Mouse (Mus musculus) embryonic facial prominence, embryonic 15.5 days (tissue): ENCODE measurements at regions not wholly inside any gene's neighbourhood (a gene's known extent, or its start where the extent isn't known, plus 50 kb on each side); places are given as distances from the start of the nearest gene placed in this dataset.

Experiments used
- ATAC-seq: fragments of 200-750 bp; cut with Nextera tagmentation; 2 replicates; pipeline ENCODE4 v1.8.0; 2017; ENCODE audit warnings: low read depth, moderate TSS enrichment; ENCODE audit not compliant: insufficient number of reproducible peaks, low FRiP score, low TSS enrichment
- H3K27ac ChIP-seq: fragments of 300-500 bp; sonication (generic); replicated peaks from 2 replicates; pipeline ENCODE4 v1.5.1; 2015; ENCODE audit warnings: mild to moderate bottlenecking, inconsistent platforms
- H3K27me3 ChIP-seq: fragments of 300-500 bp; sonication (generic); 2 replicates; pipeline ENCODE4 v1.6.1; 2015; ENCODE audit warnings: inconsistent platforms
- H3K36me3 ChIP-seq: fragments of 300-500 bp; sonication (generic); 2 replicates; pipeline ENCODE4 v1.6.1; 2015; ENCODE audit warnings: mild to moderate bottlenecking, inconsistent platforms
- H3K4me1 ChIP-seq: fragments of 300-500 bp; sonication (generic); 2 replicates; pipeline ENCODE4 v1.6.1; 2015; ENCODE audit warnings: inconsistent platforms
- H3K4me2 ChIP-seq: fragments of 300-500 bp; sonication (generic); replicated peaks from 2 replicates; pipeline ENCODE4 v1.6.1; 2015; ENCODE audit warnings: mild to moderate bottlenecking, inconsistent platforms
- H3K4me3 ChIP-seq: fragments of 300-500 bp; sonication (generic); replicated peaks from 2 replicates; pipeline ENCODE4 v1.5.1; 2015; ENCODE audit warnings: mild to moderate bottlenecking, inconsistent platforms
- H3K9ac ChIP-seq: fragments of 300-500 bp; sonication (generic); 2 replicates; pipeline ENCODE4 v1.6.1; 2015; ENCODE audit warnings: inconsistent platforms
- H3K9me3 ChIP-seq: fragments of 300-500 bp; sonication (generic); replicated peaks from 2 replicates; pipeline ENCODE4 v1.6.1; 2016; ENCODE audit warnings: inconsistent platforms
- WGBS: fragments of 180-500 bp; shearing (Covaris S2); methylation state at CpG from one replicate; pipeline ENCODE4 v1.1.7; 2015; 5-methylcytosine and 5-hydroxymethylcytosine counted together

DNA sequence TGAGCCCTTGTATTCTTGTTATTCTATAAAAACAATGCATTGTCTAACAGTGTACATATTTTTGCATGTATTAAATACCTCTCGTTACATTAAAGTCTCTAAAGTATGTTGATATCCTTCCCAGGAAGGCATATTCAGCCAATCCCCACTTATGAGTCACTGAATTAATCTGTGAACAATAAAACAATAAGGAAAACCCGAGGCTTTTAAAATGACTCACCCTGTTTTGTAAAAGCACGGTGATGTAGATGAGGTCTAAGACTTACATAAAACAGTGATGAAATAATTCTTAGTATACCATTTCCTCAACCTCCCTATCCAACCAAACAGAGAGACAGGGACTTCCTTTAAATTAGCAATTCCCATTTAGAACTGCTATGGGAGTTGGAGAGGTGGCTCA lies 95.8 kb downstream of the Asb7 start:
- 51% methylated on average over 3 of the region's 3 CpGs for WGBS
- H3K9ac ChIP-seq = no peak overlapping the region
- no peaks in the 10 kb centered on the region for H3K4me1 ChIP-seq
- ATAC-seq = no peak
- no peaks in the 10 kb centered on the region for H3K27me3 ChIP-seq
- H3K4me3 ChIP-seq = no peak overlapping the region
- no peaks in the 10 kb centered on the region for H3K36me3 ChIP-seq
- H3K9me3 ChIP-seq = no peaks in the 10 kb centered on the region
- no peak overlapping the region for H3K4me2 ChIP-seq
- H3K27ac ChIP-seq = no peak overlapping the region

DNA sequence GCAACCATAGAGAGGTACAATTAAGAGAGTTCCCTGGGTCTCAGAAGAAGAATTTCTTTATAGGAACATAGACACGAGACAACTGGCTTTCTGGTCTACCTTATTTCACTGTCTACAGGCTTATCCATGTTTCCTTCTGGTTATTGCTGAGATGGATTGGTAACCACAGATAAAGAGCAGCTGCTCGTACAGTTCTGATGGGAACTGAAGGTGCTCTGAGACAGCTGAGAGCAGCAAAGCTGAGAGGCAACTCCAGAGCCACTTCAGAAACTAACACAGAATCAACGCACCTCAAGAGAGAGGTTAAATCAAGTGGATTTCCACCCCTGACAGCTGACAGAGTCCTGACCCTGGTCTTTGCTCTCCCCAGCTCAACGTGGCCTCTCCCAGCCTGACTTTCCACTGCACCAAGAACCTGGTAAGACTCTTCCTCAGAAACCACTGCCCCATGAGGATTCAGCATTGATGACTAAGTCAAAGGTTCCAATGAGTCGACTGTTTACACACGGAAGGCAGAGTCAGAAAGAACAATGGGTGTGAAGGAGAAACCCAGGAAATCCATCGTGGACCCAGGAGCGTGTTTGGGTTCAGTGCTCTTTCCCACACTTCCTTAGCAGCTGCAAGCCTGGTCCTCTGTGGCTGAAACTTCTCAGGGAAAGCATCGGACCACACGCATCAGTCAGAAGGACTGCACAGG lies 97.7 kb downstream of the Asb7 start:
- H3K4me2 ChIP-seq = no peak overlapping the region
- no peaks in the 10 kb centered on the region for H3K36me3 ChIP-seq
- H3K27me3 ChIP-seq = no peaks in the 10 kb centered on the region
- no peak overlapping the region for H3K27ac ChIP-seq
- ATAC-seq = no peak
- H3K4me3 ChIP-seq = no peak overlapping the region
- no peaks in the 10 kb centered on the region for H3K4me1 ChIP-seq
- 83% methylated on average over 10 of the region's 10 CpGs for WGBS
- no peak overlapping the region for H3K9ac ChIP-seq
- no peaks in the 10 kb centered on the region for H3K9me3 ChIP-seq

GRCm38 (mm10) chr7:66586511-66586910 lies 102.9 kb downstream of the Asb7 start:
- Histone ChIP-seq H3K9me3 (no peaks in the 10 kb centered on the region), H3K27me3 (no peaks in the 10 kb centered on the region), H3K4me2 (no peak overlapping the region), H3K27ac (no peak overlapping the region), H3K4me3 (no peak overlapping the region), H3K4me1 (no peaks in the 10 kb centered on the region), H3K9ac (no peak overlapping the region), H3K36me3 (no peaks in the 10 kb centered on the region)
- ATAC-seq = no peak
- 87% methylated on average over 1 of the region's 1 CpGs for WGBS

DNA sequence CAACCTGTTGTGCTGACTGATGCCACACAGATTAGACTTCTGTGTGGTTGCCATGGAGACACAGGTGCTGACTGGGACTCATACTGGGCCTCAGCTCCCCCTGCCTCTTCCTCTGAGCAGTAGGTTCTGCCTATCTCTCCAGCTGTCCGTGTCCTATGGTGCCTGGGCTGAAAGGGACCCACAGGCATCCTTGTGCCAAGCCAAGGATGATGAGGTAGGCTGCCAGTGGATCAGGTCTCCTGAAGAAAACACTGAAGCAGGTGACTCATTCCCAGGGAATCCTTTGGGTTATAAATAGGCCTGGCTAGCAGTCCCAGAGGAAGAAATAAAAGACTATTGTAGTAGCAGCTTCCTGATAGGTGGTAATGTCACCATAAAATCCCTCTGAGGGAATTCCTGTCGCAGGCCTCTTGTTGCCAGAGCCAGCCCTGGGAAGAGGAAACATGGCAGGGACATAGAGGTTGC lies 108.7 kb downstream of the Asb7 start:
- Histone ChIP-seq H3K4me2 (no peak overlapping the region), H3K9ac (no peak overlapping the region), H3K27ac (no peak overlapping the region), H3K4me3 (no peak overlapping the region), H3K36me3 (no peaks in the 10 kb centered on the region), H3K4me1 (no peaks in the 10 kb centered on the region), H3K9me3 (no peaks in the 10 kb centered on the region), H3K27me3 (no peaks in the 10 kb centered on the region)
- WGBS = 35% methylated on average over 2 of the region's 2 CpGs
- ATAC-seq = no peak

- no peaks in the 10 kb centered on the region for H3K27me3 ChIP-seq
- H3K9ac ChIP-seq = no peak overlapping the region
- H3K4me3 ChIP-seq = no peak overlapping the region
- H3K36me3 ChIP-seq = no peaks in the 10 kb centered on the region
- 82% methylated on average over 7 of the region's 7 CpGs for WGBS
- no peak overlapping the region for H3K27ac ChIP-seq
- no peaks in the 10 kb centered on the region for H3K4me1 ChIP-seq
- no peak for ATAC-seq
- H3K4me2 ChIP-seq = no peak overlapping the region
- H3K9me3 ChIP-seq = no peaks in the 10 kb centered on the region
Observed at GRCm38 (mm10) chr7:66576261-66576660, 113.1 kb downstream of the Asb7 start.

- Histone ChIP-seq H3K9ac (no peak overlapping the region), H3K27me3 (no peaks in the 10 kb centered on the region), H3K4me3 (no peak overlapping the region), H3K36me3 (no peaks in the 10 kb centered on the region), H3K4me2 (no peak overlapping the region), H3K27ac (no peak overlapping the region), H3K4me1 (no peaks in the 10 kb centered on the region), H3K9me3 (no peaks in the 10 kb centered on the region)
- no peak for ATAC-seq
- whole genome bisulfite sequencing = 63% methylated on average over 5 of the region's 5 CpGs
Observed at GRCm38 (mm10) chr7:66571451-66571850, 117.9 kb downstream of the Asb7 start.

GRCm38 (mm10) chr7:66547694-66548093 lies 120.4 kb upstream of the Aldh1a3 start:
- ATAC-seq = no peak
- no peak overlapping the region for H3K9ac ChIP-seq
- no peak overlapping the region for H3K27ac ChIP-seq
- no peaks in the 10 kb centered on the region for H3K27me3 ChIP-seq
- H3K4me2 ChIP-seq = no peak overlapping the region
- H3K36me3 ChIP-seq = no peaks in the 10 kb centered on the region
- H3K4me3 ChIP-seq = no peak overlapping the region
- WGBS = 68% methylated on average over 11 of the region's 11 CpGs
- H3K9me3 ChIP-seq = no peaks in the 10 kb centered on the region
- H3K4me1 ChIP-seq = peaks cover 6% of the 10 kb centered on the region; the same call in 1 of the 2 replicates

DNA sequence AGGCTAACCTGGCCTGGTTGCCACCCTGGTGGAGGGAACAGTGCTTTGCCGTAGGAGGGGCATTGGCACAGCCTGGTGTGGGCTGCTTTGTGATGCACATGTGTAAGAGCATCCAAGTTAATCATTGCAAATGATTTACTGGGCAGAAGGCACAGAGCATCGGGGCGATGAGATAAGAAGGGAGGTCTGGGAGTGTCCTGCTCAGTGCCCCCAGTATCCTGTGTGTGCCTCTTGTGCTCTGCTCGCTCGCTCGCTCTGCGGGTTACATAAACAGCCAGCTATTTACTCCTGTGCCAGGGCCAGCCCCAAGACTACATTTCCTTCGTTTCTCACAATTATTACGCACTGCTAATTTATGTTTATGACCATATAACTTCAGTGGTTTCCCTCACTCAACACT lies 117.9 kb upstream of the Aldh1a3 start:
- H3K4me2 ChIP-seq = no peak overlapping the region
- H3K27ac ChIP-seq = peak overlapping the region; percentile 48; the same call in 1 of the 2 replicates
- peaks cover 6% of the 10 kb centered on the region; the same call in 1 of the 2 replicates for H3K4me1 ChIP-seq
- H3K36me3 ChIP-seq = no peaks in the 10 kb centered on the region
- H3K27me3 ChIP-seq = no peaks in the 10 kb centered on the region
- H3K9ac ChIP-seq = no peak overlapping the region
- no peak for ATAC-seq
- H3K9me3 ChIP-seq = no peaks in the 10 kb centered on the region
- H3K4me3 ChIP-seq = no peak overlapping the region
- 66% methylated on average over 9 of the region's 9 CpGs for WGBS

DNA sequence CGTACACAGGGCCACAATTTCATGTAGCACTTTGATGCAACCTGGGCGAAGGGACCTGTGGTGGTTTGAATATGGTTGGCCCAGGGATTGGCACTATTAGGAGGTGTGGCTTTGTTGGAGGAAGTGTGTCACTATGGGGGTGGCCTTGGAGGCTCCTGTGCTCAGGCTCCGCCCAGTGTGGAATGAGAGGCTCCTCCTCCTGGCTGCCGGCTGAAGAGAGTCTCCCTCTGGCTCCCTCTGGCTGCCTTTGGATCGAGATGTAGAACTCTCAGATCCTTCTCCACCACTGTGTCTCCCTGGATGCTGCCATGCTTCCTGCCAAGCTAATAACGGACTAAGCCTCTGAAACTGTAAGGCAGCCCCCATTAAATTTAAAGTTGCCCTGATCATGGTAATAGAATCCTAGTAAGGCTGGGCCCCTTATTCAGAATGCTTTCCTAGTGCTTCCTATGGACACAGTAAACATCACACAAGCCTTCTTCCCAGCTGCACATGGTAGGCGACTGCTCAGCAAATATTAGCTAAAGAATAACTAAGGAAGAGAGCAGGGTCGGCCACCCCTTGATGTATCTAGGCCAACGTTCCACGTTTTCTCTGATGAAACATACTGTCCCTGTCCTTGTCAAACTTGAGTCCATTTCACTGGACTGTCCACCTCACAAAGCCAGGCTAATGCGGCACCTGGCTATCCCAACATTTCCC lies 117.2 kb upstream of the Aldh1a3 start:
- Histone ChIP-seq H3K4me3 (no peak overlapping the region), H3K9me3 (no peaks in the 10 kb centered on the region)
- 81% methylated on average over 11 of the region's 11 CpGs for WGBS

DNA sequence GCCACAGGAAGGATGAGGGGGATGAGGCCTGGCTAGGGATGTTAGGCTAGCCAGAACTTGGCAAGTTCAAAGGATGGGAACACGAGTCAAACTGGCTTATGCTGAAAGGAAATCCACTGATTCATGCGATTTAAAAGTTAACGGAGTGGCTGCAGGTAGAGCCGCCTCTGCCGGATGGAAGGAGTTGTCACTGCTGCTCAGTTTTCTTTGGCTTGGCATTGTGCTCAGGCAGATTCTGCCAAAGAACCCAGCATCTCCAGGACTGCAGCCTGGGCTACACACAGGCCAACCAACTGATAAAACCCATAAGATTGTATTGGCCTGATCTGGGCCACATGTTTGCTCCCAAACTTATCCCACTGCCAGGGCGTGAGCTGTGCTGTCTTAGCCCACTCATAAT lies 105.3 kb upstream of the Aldh1a3 start:
- no peaks in the 10 kb centered on the region for H3K9me3 ChIP-seq
- no peaks in the 10 kb centered on the region for H3K27me3 ChIP-seq
- 0 out of 2 replicates have a peak, but pooled peaks cover 5% of the 10 kb centered on the region for H3K4me1 ChIP-seq
- H3K27ac ChIP-seq = no peak overlapping the region
- 75% methylated on average over 6 of the region's 6 CpGs for WGBS
- no peak; the same call in 1 of the 2 replicates for ATAC-seq
- no peak overlapping the region for H3K4me3 ChIP-seq
- H3K4me2 ChIP-seq = no peak overlapping the region
- no peak overlapping the region for H3K9ac ChIP-seq
- H3K36me3 ChIP-seq = no peaks in the 10 kb centered on the region

More for the DNA sequence above, 117.2 kb upstream of the Aldh1a3 start:
- Histone ChIP-seq H3K36me3 (no peaks in the 10 kb centered on the region), H3K4me1 (peaks cover 6% of the 10 kb centered on the region; the same call in 1 of the 2 replicates), H3K27ac (peak overlapping the region; percentile 48; the same call in 1 of the 2 replicates), H3K27me3 (no peaks in the 10 kb centered on the region), H3K4me2 (no peak overlapping the region), H3K9ac (no peak overlapping the region)
- 0 out of 2 replicates have a peak, but pooled peaks have one; percentile 11 for ATAC-seq

DNA sequence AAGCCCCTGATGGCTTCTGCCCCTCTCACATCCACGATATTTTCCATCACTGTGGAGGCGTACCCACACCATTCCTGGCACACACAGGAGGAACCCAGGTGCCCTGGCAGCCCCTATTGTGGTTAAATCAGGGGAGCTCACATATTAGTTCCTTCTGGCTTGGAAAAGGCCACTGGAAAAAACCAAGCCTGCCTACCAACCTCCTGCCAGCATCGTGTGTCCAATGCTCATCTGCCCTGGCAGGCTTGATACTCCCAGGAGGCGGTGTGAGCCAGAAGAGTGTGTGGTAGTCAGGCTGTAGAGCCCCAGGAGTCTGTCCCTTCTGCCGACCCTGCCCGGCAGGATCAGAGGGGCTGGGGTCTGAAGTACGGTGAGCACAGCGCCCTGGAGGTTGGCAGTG lies 104.7 kb upstream of the Aldh1a3 start:
- ATAC-seq = no peak

More for the DNA sequence above, 104.7 kb upstream of the Aldh1a3 start:
- Histone ChIP-seq H3K36me3 (no peaks in the 10 kb centered on the region), H3K27ac (no peak overlapping the region), H3K4me1 (0 out of 2 replicates have a peak, but pooled peaks cover 5% of the 10 kb centered on the region), H3K27me3 (no peaks in the 10 kb centered on the region), H3K4me2 (no peak overlapping the region), H3K9me3 (no peaks in the 10 kb centered on the region), H3K4me3 (no peak overlapping the region), H3K9ac (no peak overlapping the region)
- WGBS = 71% methylated on average over 8 of the region's 8 CpGs
